Mouse (Mus musculus) inflammation-experienced regulatory T-cells, adult 6 months (primary cell): Measurements from ENCODE around the gene Pdxdc1. TPM values are rescaled to one million over a fixed set of nuclear protein-coding genes. Genes with fewer than 3 reads are reported as not detected.
A peak's percentile ranks its signal among the peaks of the same experiment; 100 is the strongest.
"Not testable (repeated sequence)": the region's sequence is repeated elsewhere in the genome, so short reads cannot be mapped to it uniquely, and the experiment has no call there.

Source experiments
- ATAC-seq: one replicate; pipeline ENCODE4 v1.8.0; 2017
- polyA plus RNA-seq, 3 experiments: library from polyadenylated mRNA; unstranded; fragments of 100-300 nt; shearing (Covaris generic); gene quantifications; one replicate each; pipeline ENCODE4 v1.2.1; 2017

Pdxdc1 gene
- polyA plus RNA-seq, 3 experiments from 2014 or later, result 22.2 to 29.9 (median 23.3) TPM

GRCm38 (mm10) chr16:13883094-13883774 is 19.7 kb downstream of the Pdxdc1 start:
- no peak for ATAC-seq

- ATAC-seq, result no peak
Measured at GRCm38 (mm10) chr16:13875483-13875882, 27.4 kb downstream of the Pdxdc1 start.

GRCm38 (mm10) chr16:13867910-13868514 is 34.9 kb downstream of the Pdxdc1 start:
- no peak for ATAC-seq

DNA sequence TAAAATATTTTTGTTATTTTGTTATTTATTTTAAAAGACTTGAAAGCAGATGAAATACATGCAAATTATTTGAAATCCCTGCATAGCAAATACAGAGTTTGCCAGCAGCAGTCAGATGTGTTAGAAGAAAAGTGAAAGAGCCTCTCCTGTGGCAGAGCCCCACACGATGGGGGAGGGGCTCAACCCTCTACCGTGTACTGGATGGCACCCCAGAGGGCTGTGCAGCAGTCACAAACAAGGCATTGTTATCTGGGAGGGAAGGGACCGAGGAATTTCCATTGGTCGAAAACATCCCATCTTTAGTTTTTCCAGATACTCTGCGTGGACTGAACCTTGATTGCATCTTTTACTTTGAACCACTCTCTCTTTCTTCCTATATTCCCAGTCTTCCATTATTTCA is 35.5 kb downstream of the Pdxdc1 start:
- ATAC-seq, result not testable (repeated sequence)

DNA sequence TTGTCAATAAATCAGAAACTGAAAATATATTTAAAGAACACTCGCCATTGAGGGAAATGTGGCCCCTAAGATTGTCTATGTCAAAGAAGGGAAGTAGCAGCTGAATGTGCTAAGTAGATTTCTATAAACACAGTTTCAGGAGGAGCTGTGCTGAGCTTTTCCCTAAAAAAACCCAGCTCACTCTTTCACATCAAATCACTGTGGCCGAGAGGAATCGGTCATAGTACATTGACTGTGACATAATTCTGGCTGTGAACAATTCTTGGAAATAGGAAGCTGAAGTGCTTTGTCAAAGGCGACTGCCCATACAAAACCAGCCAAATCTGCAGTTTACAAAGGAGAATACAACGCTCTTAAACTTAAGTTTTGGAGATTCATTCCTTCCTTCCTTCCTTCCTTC is 36.3 kb downstream of the Pdxdc1 start:
- no peak for ATAC-seq

- no peak for ATAC-seq
Measured at GRCm38 (mm10) chr16:13866076-13866475, 36.9 kb downstream of the Pdxdc1 start.

GRCm38 (mm10) chr16:13853886-13854285 is 49.0 kb downstream of the Pdxdc1 start:
- ATAC-seq, result no peak

GRCm38 (mm10) chr16:13851446-13851845 is 51.5 kb downstream of the Pdxdc1 start:
- ATAC-seq, result no peak

GRCm38 (mm10) chr16:13848310-13848709 is 54.6 kb downstream of the Pdxdc1 start:
- peak; percentile 58 for ATAC-seq

DNA sequence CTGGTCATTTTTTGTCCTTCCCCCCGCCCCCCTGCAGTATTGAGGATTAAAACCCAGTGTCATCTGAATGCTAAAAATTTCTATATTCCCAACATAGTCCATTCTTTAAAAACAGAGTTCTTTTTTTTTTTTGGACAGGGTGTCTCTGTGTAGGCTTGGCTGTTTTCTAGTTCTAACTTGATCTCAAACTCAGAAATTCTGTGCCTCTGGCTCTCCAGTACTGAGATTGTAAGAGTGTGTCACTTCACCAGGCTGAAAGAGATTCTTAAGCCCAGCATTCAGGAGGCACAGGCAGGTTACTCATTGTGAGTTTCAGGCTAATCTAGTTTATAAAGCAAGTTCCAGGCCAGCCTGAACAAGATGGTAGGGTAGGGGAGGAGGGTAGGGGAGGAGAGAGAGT is 56.3 kb downstream of the Pdxdc1 start:
- no peak for ATAC-seq

GRCm38 (mm10) chr16:13845031-13845430 is 57.9 kb downstream of the Pdxdc1 start:
- no peak for ATAC-seq

DNA sequence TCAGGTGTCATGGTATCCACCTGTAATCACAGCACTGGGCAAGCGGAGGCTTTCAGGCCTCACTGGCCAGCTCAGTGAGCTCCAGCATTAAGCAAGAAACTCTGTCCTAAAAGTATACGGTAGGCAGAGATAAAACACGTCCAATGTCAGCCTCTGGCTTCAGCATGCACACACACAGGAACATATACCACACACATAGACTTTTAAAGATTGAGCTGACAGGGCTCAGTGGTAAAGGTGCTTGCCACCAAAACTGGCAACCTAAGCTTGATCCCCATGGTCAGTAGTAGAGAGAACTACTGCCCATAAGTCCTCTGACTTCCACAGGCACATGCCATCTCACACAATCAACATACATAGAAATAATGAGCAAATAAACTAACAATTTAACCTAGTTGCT is 62.0 kb downstream of the Pdxdc1 start:
- no peak for ATAC-seq

- ATAC-seq, result no peak
Measured at GRCm38 (mm10) chr16:13840056-13840455, 62.9 kb downstream of the Pdxdc1 start.

DNA sequence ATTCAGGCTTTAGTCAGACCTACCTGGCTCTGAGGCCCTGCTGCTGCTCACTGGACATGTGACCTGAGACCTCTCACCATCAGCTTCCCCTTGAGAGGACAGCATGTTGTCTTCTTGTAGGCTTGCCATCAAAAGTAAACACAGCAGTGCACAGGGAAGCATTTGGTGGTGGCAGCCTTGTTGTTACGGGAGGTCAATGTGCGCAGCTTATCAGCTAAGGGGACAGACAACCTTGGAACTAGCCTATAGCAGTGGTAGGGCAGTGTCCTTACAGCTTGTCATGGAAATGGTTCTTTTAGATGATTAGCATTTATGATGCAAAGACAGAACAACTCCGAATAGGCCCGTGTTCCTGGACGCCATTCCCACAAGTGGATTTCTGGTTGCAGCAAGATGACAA is 68.5 kb downstream of the Pdxdc1 start:
- ATAC-seq, result no peak

DNA sequence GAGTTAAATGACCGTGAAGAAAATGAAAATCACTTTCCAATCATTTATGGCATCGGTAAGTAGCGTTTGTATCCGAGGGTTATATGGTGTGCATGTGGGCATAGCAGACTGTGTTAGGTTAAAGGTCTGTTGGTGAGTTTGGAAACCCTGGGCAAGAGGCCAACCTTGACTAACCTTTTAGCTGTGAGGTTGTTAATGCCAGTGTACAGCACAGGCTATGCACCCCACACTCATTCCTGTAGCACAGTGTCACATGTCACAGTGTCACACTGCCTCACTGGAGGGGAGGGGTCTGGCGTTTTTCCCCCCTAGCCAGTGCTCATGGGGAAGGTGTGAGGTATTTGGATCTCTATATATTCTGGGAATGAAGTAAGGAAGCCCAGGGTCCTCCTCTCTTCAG is 71.3 kb downstream of the Pdxdc1 start:
- ATAC-seq, result no peak

DNA sequence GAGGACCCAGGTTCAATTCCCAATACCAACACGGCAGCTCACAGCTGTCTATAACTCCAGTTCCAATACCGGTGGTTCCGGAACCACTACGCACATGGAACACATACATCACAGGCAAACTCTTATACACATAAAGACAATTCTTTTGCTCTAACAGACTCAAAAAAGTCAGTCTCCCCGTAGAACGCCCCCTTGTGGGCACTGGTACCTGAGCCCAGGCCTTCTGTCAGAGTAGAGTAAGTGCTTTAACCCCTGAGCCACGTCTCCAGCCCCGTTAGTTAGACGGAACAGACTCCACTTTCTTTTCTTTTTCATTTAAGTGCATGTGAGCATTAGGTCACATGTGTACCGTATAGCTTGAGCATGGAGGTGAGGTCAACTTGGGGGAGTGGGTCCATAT is 72.5 kb downstream of the Pdxdc1 start:
- ATAC-seq, result no peak

DNA sequence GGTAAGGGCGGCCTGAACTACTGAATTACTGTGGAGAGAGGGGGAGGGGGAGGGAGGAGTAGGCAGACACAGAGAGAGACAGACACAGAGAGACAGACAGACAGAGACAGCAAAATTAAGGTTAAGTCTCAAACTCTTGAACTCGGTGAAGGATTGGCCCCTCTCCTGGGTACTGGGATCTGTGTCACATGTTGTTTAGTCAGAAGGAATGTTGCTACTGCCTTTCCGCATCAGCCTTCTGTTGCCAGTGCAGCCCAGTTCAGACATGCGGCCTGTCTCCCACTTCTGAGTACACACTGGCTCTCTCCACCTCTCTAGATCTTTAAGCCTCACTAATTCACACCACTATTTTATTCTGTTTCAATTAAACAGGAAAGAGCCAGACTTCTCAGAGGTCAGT is 76.4 kb downstream of the Pdxdc1 start:
- no peak for ATAC-seq

GRCm38 (mm10) chr16:13825781-13826490 is 77.0 kb downstream of the Pdxdc1 start:
- ATAC-seq, result no peak

- ATAC-seq, result no peak
Measured at GRCm38 (mm10) chr16:13820771-13821170, 82.2 kb downstream of the Pdxdc1 start.

GRCm38 (mm10) chr16:13819806-13820500 is 83.0 kb downstream of the Pdxdc1 start:
- ATAC-seq, result no peak

DNA sequence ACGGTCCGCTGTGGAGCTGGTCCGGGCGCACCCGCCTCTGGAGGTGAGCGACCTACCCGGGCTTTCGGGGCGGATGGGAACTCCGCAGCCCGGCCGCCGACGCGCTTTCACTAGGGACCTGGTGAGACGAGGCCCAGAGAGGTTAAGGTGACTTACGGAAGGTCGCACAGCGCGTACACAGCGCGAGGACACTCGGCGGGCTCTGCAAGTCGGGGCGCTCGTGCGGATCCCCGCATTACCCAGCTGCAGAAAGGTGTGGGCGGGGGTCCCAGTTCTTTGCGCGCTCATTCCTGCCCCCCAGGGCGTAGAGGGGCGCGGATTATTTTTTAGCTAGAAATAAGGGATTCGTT is 83.6 kb downstream of the Pdxdc1 start:
- peak; percentile 51 for ATAC-seq

DNA sequence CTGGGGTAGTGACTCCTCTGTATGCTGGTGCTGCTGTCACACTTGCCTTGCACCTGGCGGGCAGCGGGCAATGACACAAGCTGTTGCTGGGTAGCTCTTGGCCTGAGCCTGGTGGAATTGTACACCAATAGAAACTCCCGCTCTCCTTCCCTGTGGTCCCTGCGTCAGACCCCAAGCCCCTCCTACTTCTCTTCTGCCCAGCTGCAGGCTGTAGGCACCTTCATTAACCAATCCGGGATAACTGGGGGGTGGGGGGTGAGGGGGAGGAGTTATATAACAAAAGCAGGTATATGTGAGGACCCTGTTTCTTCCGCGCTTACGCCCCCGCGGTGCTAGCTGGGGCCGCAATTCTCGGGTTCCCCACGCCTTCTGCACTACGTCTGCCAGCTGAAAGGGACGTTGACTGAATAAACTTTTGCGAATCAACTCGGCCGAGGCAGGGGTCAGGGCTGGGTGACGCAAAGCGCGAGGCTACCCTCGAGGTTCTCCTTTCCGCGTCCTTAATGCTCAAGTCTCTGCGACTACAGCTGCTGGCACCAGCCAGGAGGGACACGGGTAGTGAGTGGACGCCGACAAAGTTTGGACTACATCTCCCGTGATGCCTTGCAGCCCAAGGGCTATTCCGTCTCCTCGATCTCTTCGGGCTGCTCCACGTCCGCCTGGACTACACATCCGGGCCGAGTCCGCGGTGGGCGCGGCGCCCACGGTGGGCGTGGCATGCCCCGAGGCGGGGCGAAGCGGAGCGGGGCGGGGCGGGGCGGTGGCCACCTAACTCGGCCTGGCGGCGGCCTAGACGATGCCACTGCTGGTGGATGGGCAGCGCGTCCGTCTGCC is 84.2 kb downstream of the Pdxdc1 start, which contains the start of gene Ntan1:
Gene Ntan1, plus strand, starts transcription at position 286 of the 834 bp plus-strand sequence.
- peak; percentile 85 for ATAC-seq
